Mouse (Mus musculus) granulocyte monocyte progenitor cell, adult 5-6 weeks (primary cell): ENCODE measurements around the gene Gm3020. TPM values are rescaled to one million over a fixed set of nuclear protein-coding genes. Genes with fewer than 3 reads are reported as not detected.
"Not testable (repeated sequence)": the region's sequence is repeated elsewhere in the genome, so short reads cannot be mapped to it uniquely, and the experiment has no call there.

Source experiments
- ATAC-seq: replicated peaks from 2 replicates; pipeline ENCODE4 v1.8.0; 2016; ENCODE audit warnings: mild to moderate bottlenecking, moderate TSS enrichment, inconsistent platforms; ENCODE audit not compliant: poor library complexity, severe bottlenecking
- total RNA-seq, 2 experiments: library from RNA; stranded (forward) in 1 of 2; stranded (reverse) in 1 of 2; fragments of 200-712, 200-1000 nt in 1 of 2; fragments of >200 nt in 1 of 2; fragmentation: Nextera tagmentation in 1 of 2; gene quantifications; 2 replicates each; pipeline ENCODE4 v1.2.3; 2014 to 2017

Gene Gm3020
- total RNA-seq (2014; fragmentation: Nextera tagmentation) (not detected in 2 replicates), total RNA-seq (2017) (0.21 TPM in 1 of 2 replicates, not detected in the other)

DNA sequence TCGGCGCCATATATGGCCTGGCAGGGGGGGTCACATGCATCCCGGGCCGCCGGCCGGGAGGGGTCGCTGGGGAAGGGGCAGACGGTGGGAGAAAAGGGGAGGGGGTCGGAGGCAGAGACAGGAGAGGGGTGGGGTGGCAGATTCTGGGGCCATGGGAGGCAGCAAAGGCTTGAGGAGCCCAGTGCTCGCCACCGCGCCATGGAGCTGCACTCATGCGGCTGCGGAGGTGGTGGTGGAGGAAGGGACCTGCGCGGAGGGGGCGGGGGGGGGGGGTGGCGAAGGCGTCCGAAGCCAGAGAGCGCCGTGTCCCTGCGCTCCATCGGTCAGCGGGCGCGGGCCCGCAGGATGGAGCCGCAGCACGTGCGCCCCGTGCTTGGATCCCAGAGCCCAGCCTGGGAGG lies at the start of gene Gm3020:
Gm3020 (plus strand) TSS at position 301 of the 400 bp plus-strand sequence.
- ATAC-seq: not testable (repeated sequence)

DNA sequence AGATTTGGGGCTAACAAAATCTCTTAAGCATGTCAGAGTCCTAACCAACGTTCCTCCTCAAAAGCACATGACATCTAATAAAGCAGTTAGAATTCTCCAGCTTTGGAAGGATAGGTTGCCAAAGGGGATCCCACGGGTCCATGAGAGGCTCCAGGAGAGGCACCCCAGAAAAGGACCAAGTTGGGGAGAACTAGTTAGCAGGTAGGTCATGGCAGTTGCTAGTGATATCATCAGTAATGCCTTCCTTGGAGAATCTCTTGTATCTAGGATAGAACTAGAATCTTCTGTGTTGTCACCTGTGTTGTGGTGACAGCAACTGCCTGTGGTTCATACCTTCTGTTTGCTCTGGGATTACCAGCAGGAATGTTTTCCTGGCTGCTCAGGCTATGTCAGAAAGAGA lies 17.6 kb upstream of the Gm3020 start, which contains the start of gene Gm3012:
Gm3012 (plus strand) TSS at position 301 of the 400 bp plus-strand sequence.
- ATAC-seq: not testable (repeated sequence)

DNA sequence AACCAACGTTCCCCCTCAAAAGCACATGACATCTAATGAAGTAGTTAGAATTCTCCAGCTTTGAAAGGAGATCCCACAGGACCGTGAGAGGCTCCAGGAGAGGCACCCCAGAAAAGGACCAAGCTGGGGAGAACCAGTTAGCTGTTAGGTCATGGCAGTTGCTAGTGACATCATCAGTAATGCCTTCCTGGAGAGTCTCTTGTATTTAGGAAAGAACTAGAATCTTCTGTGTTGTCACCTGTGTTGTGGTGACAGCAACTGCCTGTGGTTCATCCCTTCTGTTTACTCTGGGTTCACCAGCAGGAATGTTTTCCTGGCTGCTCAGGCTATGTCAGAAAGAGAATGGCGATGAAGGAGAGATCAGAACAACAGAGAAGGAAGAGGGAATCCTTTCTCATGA lies 36.7 kb downstream of the Gm3020 start, which contains the start of gene Gm3043:
Gm3043 (plus strand) TSS at position 301 of the 400 bp plus-strand sequence.
- not testable (repeated sequence) for ATAC-seq

Other genes with a start within 250 kb of the Gm3020 start
- not detected in 2 replicates for gene Gm10409, start 239.4 kb upstream of the Gm3020 start, total RNA-seq (2014; fragmentation: Nextera tagmentation)
- gene Gm10409, start 239.4 kb upstream of the Gm3020 start, total RNA-seq (2017): 0.21 TPM in 1 of 2 replicates, not detected in the other
- gene Gm3005, start 223.9 kb upstream of the Gm3020 start, total RNA-seq (2014; fragmentation: Nextera tagmentation): not detected in 2 replicates
- gene Gm3005, start 223.9 kb upstream of the Gm3020 start, total RNA-seq (2017): not detected in 2 replicates
- gene Gm10408, start 202.7 kb upstream of the Gm3020 start, total RNA-seq (2014; fragmentation: Nextera tagmentation): not detected in 2 replicates
- not detected in 2 replicates for gene Gm10408, start 202.7 kb upstream of the Gm3020 start, total RNA-seq (2017)
- gene Gm3012, start 17.5 kb upstream of the Gm3020 start, total RNA-seq (2014; fragmentation: Nextera tagmentation): not detected in 2 replicates
- gene Gm3012, start 17.5 kb upstream of the Gm3020 start, total RNA-seq (2017): not detected in 2 replicates
- not detected in 2 replicates for gene Gm3043, start 36.8 kb downstream of the Gm3020 start, total RNA-seq (2014; fragmentation: Nextera tagmentation)
- not detected in 2 replicates for gene Gm3043, start 36.8 kb downstream of the Gm3020 start, total RNA-seq (2017)
- gene Gm3002, start 158.0 kb downstream of the Gm3020 start, total RNA-seq (2014; fragmentation: Nextera tagmentation): not detected in 2 replicates
- not detected in 2 replicates for gene Gm3002, start 158.0 kb downstream of the Gm3020 start, total RNA-seq (2017)
- not detected in 2 replicates for gene Gm3033, start 194.2 kb downstream of the Gm3020 start, total RNA-seq (2014; fragmentation: Nextera tagmentation)
- not detected in 2 replicates for gene Gm3033, start 194.2 kb downstream of the Gm3020 start, total RNA-seq (2017)
- gene Gm2916, start 232.1 kb downstream of the Gm3020 start, total RNA-seq (2014; fragmentation: Nextera tagmentation): not detected in 2 replicates
- not detected in 2 replicates for gene Gm2916, start 232.1 kb downstream of the Gm3020 start, total RNA-seq (2017)